Mouse (Mus musculus): ENCODE results near the gene Abhd14b. TPM values are rescaled to one million over a fixed set of nuclear protein-coding genes. Genes with fewer than 3 reads are reported as not detected.

The Abhd14b gene
- 81.6 and 98.1 TPM in 2 replicates for polyA plus RNA-seq (2012; rRNA removed; ENCODE audit: low replicate concordance)

GRCm38 (mm10) chr9:106447348-106447747, at the start of gene Abhd14b, which contains the start of gene Abhd14a:
TSS of gene Abhd14b (plus strand) at chr9:106447459.
TSS of gene Abhd14a (minus strand) at chr9:106447678.

GRCm38 (mm10) chr9:106429221-106430014, 17.8 kb upstream of the Abhd14b start, which contains the start of gene Rpl29:
TSS of gene Rpl29 (plus strand) at chr9:106429454.

GRCm38 (mm10) chr9:106453271-106454070, 6.2 kb downstream of the Abhd14b start, which contains the start of gene Pcbp4:
TSS of gene Pcbp4 (plus strand) at chr9:106453291.

GRCm38 (mm10) chr9:106465571-106466200, 18.4 kb downstream of the Abhd14b start, which contains the start of gene Gpr62:
TSS of gene Gpr62 (minus strand) at chr9:106465938.

GRCm38 (mm10) chr9:106475663-106476001, 28.4 kb downstream of the Abhd14b start, which contains the start of gene Rrp9:
TSS of gene Rrp9 (plus strand) at chr9:106475963.

GRCm38 (mm10) chr9:106476924-106477484, 29.7 kb downstream of the Abhd14b start, which contains the start of gene Parp3:
TSS of gene Parp3 (minus strand) at chr9:106476949.

GRCm38 (mm10) chr9:106499667-106500066, 52.4 kb downstream of the Abhd14b start, which contains the start of gene Iqcf1:
TSS of gene Iqcf1 (plus strand) at chr9:106499967.

Other genes with a start within 250 kb of the Abhd14b start
- gene Ppm1m, start 247.7 kb upstream of the Abhd14b start, polyA plus RNA-seq (2012; rRNA removed; ENCODE audit: low replicate concordance): 118 and 145 TPM in 2 replicates
- gene Twf2, start 244.4 kb upstream of the Abhd14b start, polyA plus RNA-seq (2012; rRNA removed; ENCODE audit: low replicate concordance): 88.6 and 95.6 TPM in 2 replicates
- gene Tlr9, start 224.9 kb upstream of the Abhd14b start, polyA plus RNA-seq (2012; rRNA removed; ENCODE audit: low replicate concordance): 20.9 and 36.6 TPM in 2 replicates
- gene Alas1, start 198.8 kb upstream of the Abhd14b start, polyA plus RNA-seq (2012; rRNA removed; ENCODE audit: low replicate concordance): 162 and 167 TPM in 2 replicates
- gene Poc1a, start 166.4 kb upstream of the Abhd14b start, polyA plus RNA-seq (2012; rRNA removed; ENCODE audit: low replicate concordance): 5.5 and 5.8 TPM in 2 replicates
- 114 and 152 TPM in 2 replicates for gene Dusp7, start 78.8 kb upstream of the Abhd14b start, polyA plus RNA-seq (2012; rRNA removed; ENCODE audit: low replicate concordance)
- gene Rpl29, start 18.0 kb upstream of the Abhd14b start, polyA plus RNA-seq (2012; rRNA removed; ENCODE audit: low replicate concordance): 360 and 442 TPM in 2 replicates
- 8.1 and 10.3 TPM in 2 replicates for gene Acy1, start 9.1 kb upstream of the Abhd14b start, polyA plus RNA-seq (2012; rRNA removed; ENCODE audit: low replicate concordance)
- gene Abhd14a, start 219 bp downstream of the Abhd14b start, polyA plus RNA-seq (2012; rRNA removed; ENCODE audit: low replicate concordance): 38.1 and 46.0 TPM in 2 replicates
- gene Pcbp4, start 5.8 kb downstream of the Abhd14b start, polyA plus RNA-seq (2012; rRNA removed; ENCODE audit: low replicate concordance): 98.4 and 134 TPM in 2 replicates
- gene Gpr62, start 18.5 kb downstream of the Abhd14b start, polyA plus RNA-seq (2012; rRNA removed; ENCODE audit: low replicate concordance): 0.13 and 0.53 TPM in 2 replicates
- gene Rrp9, start 28.5 kb downstream of the Abhd14b start, polyA plus RNA-seq (2012; rRNA removed; ENCODE audit: low replicate concordance): 31.1 and 43.4 TPM in 2 replicates
- 118 and 159 TPM in 2 replicates for gene Parp3, start 29.5 kb downstream of the Abhd14b start, polyA plus RNA-seq (2012; rRNA removed; ENCODE audit: low replicate concordance)
- gene Iqcf1, start 52.5 kb downstream of the Abhd14b start, polyA plus RNA-seq (2012; rRNA removed; ENCODE audit: low replicate concordance): not detected in 2 replicates
- gene Iqcf5, start 67.1 kb downstream of the Abhd14b start, polyA plus RNA-seq (2012; rRNA removed; ENCODE audit: low replicate concordance): not detected in 2 replicates
- not detected in 2 replicates for gene Iqcf3, start 114.2 kb downstream of the Abhd14b start, polyA plus RNA-seq (2012; rRNA removed; ENCODE audit: low replicate concordance)
- gene Iqcf4, start 123.5 kb downstream of the Abhd14b start, polyA plus RNA-seq (2012; rRNA removed; ENCODE audit: low replicate concordance): not detected in 2 replicates
- gene Iqcf6, start 179.1 kb downstream of the Abhd14b start, polyA plus RNA-seq (2012; rRNA removed; ENCODE audit: low replicate concordance): not detected in 2 replicates
- gene Grm2, start 208.6 kb downstream of the Abhd14b start, polyA plus RNA-seq (2012; rRNA removed; ENCODE audit: low replicate concordance): 0.03 TPM in 1 of 2 replicates, not detected in the other
- gene Tex264, start 238.5 kb downstream of the Abhd14b start, polyA plus RNA-seq (2012; rRNA removed; ENCODE audit: low replicate concordance): 116 and 129 TPM in 2 replicates